Mouse (Mus musculus) testis, adult 2 months (tissue): ENCODE results near the gene Dgkd.

Experiments used
- CTCF ChIP-seq: fragments of 200-500 bp; IDR thresholded peaks from 2 replicates; pipeline ENCODE4 v1.5.1; 2012; ENCODE audit warnings: low read depth, mild to moderate bottlenecking, inconsistent platforms, low read length, moderate library complexity; ENCODE audit not compliant: control insufficient read depth, insufficient read depth, insufficient replicate concordance
- POLR2A ChIP-seq: fragments of 200-500 bp; IDR thresholded peaks from 2 replicates; pipeline ENCODE4 v1.6.1; 2012; ENCODE audit warnings: low read depth, mild to moderate bottlenecking, inconsistent platforms, low read length, moderate library complexity; ENCODE audit not compliant: control insufficient read depth

DNA sequence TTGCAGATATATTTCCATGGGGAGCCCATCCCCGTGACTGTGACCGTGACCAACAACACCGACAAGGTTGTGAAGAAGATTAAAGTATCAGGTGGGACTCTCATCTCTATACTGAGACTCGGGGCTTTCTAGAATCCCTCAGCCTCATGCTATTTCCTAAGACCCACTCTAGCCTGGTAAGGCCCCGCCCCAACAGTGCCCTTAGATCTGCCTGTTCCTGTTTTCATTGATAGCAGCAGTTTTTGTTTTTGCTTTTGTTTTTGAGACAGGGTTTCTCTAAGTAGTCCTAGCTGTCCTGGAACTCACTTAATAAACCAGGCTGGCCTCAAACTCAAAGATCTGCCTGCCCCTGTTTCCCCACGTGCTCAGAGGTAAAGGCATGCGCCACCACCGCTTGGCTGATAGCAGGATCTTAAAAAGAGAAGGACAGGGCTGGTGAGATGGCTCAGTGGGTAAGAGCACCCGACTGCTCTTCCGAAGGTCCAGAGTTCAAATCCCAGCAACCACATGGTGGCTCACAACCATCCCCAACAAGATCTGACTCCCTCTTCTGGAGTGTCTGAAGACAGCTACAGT is 28.6 kb upstream of the Dgkd start:
- TF ChIP-seq CTCF: no peak
- no peak for TF ChIP-seq POLR2A
